Mouse (Mus musculus) hindbrain, postnatal 0 days (tissue): Measurements from ENCODE around the gene Wdr95. TPM values are rescaled to one million over a fixed set of nuclear protein-coding genes. Genes with fewer than 3 reads are reported as not detected.

Experiments used
- ATAC-seq: fragments of 200-750 bp; cut with Nextera tagmentation; 2 replicates; pipeline ENCODE4 v1.8.0; 2017; ENCODE audit warnings: mild to moderate bottlenecking, moderate TSS enrichment, moderate library complexity
- DNase-seq: peaks from one replicate; pipeline ENCODE4 v3.0.0-alpha.2; 2015; ENCODE audit warnings: low spot score
- H3K27ac ChIP-seq: fragments of 300-500 bp; sonication (generic); 2 replicates; pipeline ENCODE4 v1.5.1; 2014; ENCODE audit warnings: mild to moderate bottlenecking
- H3K27me3 ChIP-seq: fragments of 300-500 bp; sonication (generic); 2 replicates; pipeline ENCODE4 v1.6.1; 2014; ENCODE audit warnings: low read length, mixed read lengths; ENCODE audit not compliant: insufficient read depth
- H3K36me3 ChIP-seq: fragments of 300-500 bp; sonication (generic); 2 replicates; pipeline ENCODE4 v1.6.1; 2014; ENCODE audit warnings: low read length, mixed read lengths; ENCODE audit not compliant: insufficient read depth
- H3K4me1 ChIP-seq: fragments of 300-500 bp; sonication (generic); 2 replicates; pipeline ENCODE4 v1.6.1; 2014; ENCODE audit warnings: antibody characterized with exemption, low read length, mixed read lengths; ENCODE audit not compliant: insufficient read depth
- H3K4me2 ChIP-seq: fragments of 300-500 bp; sonication (generic); 2 replicates; pipeline ENCODE4 v1.6.1; 2014; ENCODE audit warnings: low read depth, mild to moderate bottlenecking, low read length, moderate library complexity, mixed read lengths
- H3K4me3 ChIP-seq: fragments of 300-500 bp; sonication (generic); 2 replicates; pipeline ENCODE4 v1.5.1; 2014; ENCODE audit warnings: low read length
- H3K9ac ChIP-seq: fragments of 300-500 bp; sonication (generic); replicated peaks from 2 replicates; pipeline ENCODE4 v1.6.1; 2014; ENCODE audit warnings: mild to moderate bottlenecking, low read length, moderate library complexity, mixed read lengths
- H3K9me3 ChIP-seq: fragments of 300-500 bp; sonication (generic); 2 replicates; pipeline ENCODE4 v1.6.1; 2016; ENCODE audit warnings: low read length, mixed read lengths
- CTCF ChIP-seq: IDR thresholded peaks from 2 replicates; pipeline ENCODE4 v1.5.1; 2016; ENCODE audit warnings: antibody characterized with exemption, control low read depth, low read depth
- WGBS: fragments of 180-500 bp; shearing (Covaris S2); extraction: QIAGEN DNeasy Blood & Tissue Kit; methylation state at CpG from one replicate; pipeline ENCODE4 v1.1.7; 2014; 5-methylcytosine and 5-hydroxymethylcytosine counted together
- polyA plus RNA-seq: library from polyadenylated mRNA; unstranded; fragments of >200 nt; fragmentation: Nextera tagmentation; extraction: Ambion mirVana; gene quantifications from 2 replicates; pipeline ENCODE4 v1.2.1, GENCODE M21; 2015
- total RNA-seq: library from RNA; depleted of rRNA; stranded (reverse); fragments of >200 nt; gene quantifications from 2 replicates; pipeline ENCODE4 v1.2.3, GENCODE M21; 2014

The Wdr95 gene
- total and polyA plus RNA-seq, 2 experiments from 2014 or later: 0.19 TPM; not detected in 1

DNA sequence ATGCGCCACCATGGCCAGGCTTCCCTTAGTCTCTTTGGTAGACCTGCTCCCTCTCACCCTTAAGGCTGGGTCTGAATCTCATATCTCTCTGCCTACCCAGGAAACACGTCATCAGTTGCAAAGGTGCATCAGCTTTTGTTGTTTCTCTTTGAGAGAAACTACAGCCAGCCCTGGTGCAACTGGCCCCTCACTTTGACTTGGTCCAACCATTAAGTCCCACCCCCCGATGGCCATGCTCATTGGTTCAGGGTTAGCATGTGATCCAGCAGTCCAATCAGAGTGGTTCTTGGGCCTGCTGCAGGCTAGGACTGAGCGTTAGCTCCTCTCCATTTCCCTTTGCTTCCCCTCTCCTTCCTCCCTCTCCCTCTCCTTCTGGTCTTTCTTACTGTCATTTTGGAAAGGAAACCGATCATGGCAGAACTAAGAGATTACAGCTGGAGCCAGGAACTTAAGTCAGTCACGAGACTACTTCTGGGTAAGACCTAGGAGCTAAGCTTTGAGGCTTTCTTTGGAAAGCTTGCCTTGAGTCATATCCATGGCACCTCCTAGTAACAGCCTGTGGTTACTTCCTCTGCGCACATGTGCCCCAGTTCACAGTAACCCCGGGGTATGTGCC lies 112.9 kb downstream of the Wdr95 start:
- H3K4me2 ChIP-seq: no peak overlapping the region
- DNase-seq: no peak
- WGBS: 92% methylated on average over 8 of the region's 8 CpGs
- H3K9ac ChIP-seq: no peak overlapping the region
- H3K27ac ChIP-seq: no peak overlapping the region
- H3K9me3 ChIP-seq: no peaks in the 10 kb centered on the region
- no peak overlapping the region for H3K4me3 ChIP-seq
- H3K36me3 ChIP-seq: no peaks in the 10 kb centered on the region
- no peaks in the 10 kb centered on the region for H3K27me3 ChIP-seq
- ATAC-seq: no peak
- H3K4me1 ChIP-seq: no peaks in the 10 kb centered on the region
- TF ChIP-seq CTCF: no peak

- WGBS: 56% methylated on average over 6 of the region's 6 CpGs
- H3K4me1 ChIP-seq: no peaks in the 10 kb centered on the region
Observed at GRCm38 (mm10) chr5:149642366-149642765, 113.9 kb downstream of the Wdr95 start.

GRCm38 (mm10) chr5:149642783-149643509 lies 114.5 kb downstream of the Wdr95 start:
- WGBS: 82% methylated on average over 11 of the region's 11 CpGs
- no peak for TF ChIP-seq CTCF
- H3K9me3 ChIP-seq: no peaks in the 10 kb centered on the region
- H3K27ac ChIP-seq: no peak overlapping the region
- H3K4me2 ChIP-seq: no peak overlapping the region
- DNase-seq: no peak
- H3K9ac ChIP-seq: no peak overlapping the region
- H3K27me3 ChIP-seq: no peaks in the 10 kb centered on the region
- ATAC-seq: no peak
- no peak overlapping the region for H3K4me3 ChIP-seq
- no peaks in the 10 kb centered on the region for H3K4me1 ChIP-seq
- no peaks in the 10 kb centered on the region for H3K36me3 ChIP-seq

More at GRCm38 (mm10) chr5:149642366-149642765, 113.9 kb downstream of the Wdr95 start:
- Histone ChIP-seq H3K27me3 (no peaks in the 10 kb centered on the region), H3K4me2 (no peak overlapping the region), H3K27ac (no peak overlapping the region), H3K9me3 (no peaks in the 10 kb centered on the region), H3K9ac (no peak overlapping the region), H3K4me3 (no peak overlapping the region), H3K36me3 (no peaks in the 10 kb centered on the region)
- ATAC-seq: no peak
- peak; percentile 46 for DNase-seq
- TF ChIP-seq CTCF: peak; percentile 71

DNA sequence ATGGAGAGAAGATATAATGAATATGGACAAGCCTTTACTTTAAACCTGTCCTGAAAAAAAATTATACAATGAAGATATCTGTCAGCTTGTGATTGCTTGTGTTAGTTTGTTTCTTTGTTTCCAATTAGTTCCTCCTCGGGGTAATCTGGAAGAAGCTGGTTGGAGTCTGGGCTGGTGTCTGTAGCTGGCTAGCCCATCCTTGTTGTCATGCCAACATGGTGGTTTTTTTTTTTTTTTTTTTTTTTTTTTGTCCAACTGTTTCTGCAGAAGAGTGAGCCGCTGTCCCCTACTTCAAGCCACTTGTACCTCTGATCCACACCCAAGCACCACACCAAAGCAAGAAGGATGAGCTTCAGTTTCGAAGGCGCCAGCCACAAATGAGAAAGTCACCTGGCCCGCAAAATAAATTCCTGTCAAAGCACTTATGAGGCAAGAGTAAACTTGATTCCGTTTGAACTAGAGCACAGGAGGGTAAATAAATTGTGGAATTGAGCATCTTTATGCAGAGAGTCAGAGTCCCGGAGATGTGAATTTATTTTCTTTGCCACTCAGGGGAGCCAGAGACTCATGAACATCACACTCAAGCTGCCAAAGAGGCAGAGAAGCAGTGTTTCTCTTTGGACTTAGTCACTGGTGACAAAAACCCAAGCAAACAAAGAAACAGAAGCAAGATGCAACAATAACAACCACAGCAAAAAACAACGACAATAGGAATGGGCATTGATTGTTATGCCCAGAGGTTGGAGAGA lies 119.1 kb downstream of the Wdr95 start:
- WGBS: 42% methylated on average over 8 of the region's 8 CpGs
- Histone ChIP-seq H3K36me3 (no peaks in the 10 kb centered on the region), H3K9ac (no peak overlapping the region), H3K27ac (0 out of 2 replicates have a peak overlapping the region, but pooled peaks have one; percentile 36), H3K4me2 (no peak overlapping the region), H3K9me3 (no peaks in the 10 kb centered on the region), H3K4me1 (no peaks in the 10 kb centered on the region), H3K4me3 (no peak overlapping the region), H3K27me3 (no peaks in the 10 kb centered on the region)
- ATAC-seq (peak; percentile 64), DNase-seq (peak; percentile 75)
- peak; percentile 60 for TF ChIP-seq CTCF

- WGBS: 52% methylated on average over 4 of the region's 4 CpGs
- H3K9ac ChIP-seq: no peak overlapping the region
- ATAC-seq: no peak
Observed at GRCm38 (mm10) chr5:149648196-149648595, 119.7 kb downstream of the Wdr95 start.

DNA sequence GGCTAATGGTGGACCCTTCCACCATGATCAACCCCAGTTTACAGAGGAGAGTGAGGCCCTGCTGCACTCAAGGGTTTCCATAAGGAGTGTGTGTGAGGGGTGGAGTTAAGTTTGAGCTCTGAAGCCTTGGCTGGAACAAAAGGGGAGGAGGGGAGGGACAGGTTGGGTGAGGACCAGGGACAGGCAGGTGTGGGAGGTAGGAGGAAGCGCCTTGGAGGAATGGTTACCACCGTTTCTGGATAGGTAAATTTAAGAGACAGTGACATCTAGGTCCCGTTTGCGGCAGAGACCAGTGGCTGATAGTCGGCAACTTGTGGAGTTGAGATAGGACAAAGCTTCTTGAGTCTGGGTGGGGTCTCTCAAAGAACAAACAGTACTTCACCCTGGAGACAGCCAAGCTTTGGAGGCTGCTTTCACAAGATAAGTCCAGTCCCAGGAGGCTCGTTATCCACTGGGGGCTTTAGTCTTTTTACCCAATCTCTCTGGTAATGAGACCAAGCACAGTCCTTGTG lies 120.5 kb downstream of the Wdr95 start:
- TF ChIP-seq CTCF: no peak
- DNase-seq: no peak
- Histone ChIP-seq H3K9me3 (no peaks in the 10 kb centered on the region), H3K27ac (no peak overlapping the region), H3K4me2 (no peak overlapping the region), H3K9ac (no peak overlapping the region), H3K4me3 (no peak overlapping the region), H3K36me3 (no peaks in the 10 kb centered on the region), H3K27me3 (no peaks in the 10 kb centered on the region), H3K4me1 (no peaks in the 10 kb centered on the region)
- WGBS: 78% methylated on average over 6 of the region's 6 CpGs
- no peak for ATAC-seq

More at GRCm38 (mm10) chr5:149648196-149648595, 119.7 kb downstream of the Wdr95 start:
- no peak for TF ChIP-seq CTCF
- Histone ChIP-seq H3K27ac (0 out of 2 replicates have a peak overlapping the region, but pooled peaks have one; percentile 36), H3K4me1 (no peaks in the 10 kb centered on the region), H3K36me3 (no peaks in the 10 kb centered on the region), H3K4me2 (no peak overlapping the region), H3K4me3 (no peak overlapping the region), H3K9me3 (no peaks in the 10 kb centered on the region), H3K27me3 (no peaks in the 10 kb centered on the region)
- DNase-seq: no peak
